Mouse (Mus musculus) cortical plate, adult 2 months (tissue): Measurements from ENCODE around the gene Fbxl17. TPM values are rescaled to one million over a fixed set of nuclear protein-coding genes. Genes with fewer than 3 reads are reported as not detected.

Experiments used
- H3K27ac ChIP-seq: fragments of 200-500 bp; 2 replicates; pipeline ENCODE4 v1.5.1; 2012; ENCODE audit warnings: low read length, control low read depth, inconsistent platforms; ENCODE audit not compliant: insufficient read depth
- H3K4me1 ChIP-seq: fragments of 200-500 bp; 2 replicates; pipeline ENCODE4 v1.6.1; 2011; ENCODE audit warnings: low read length; ENCODE audit not compliant: control insufficient read depth, insufficient read depth
- H3K4me3 ChIP-seq: fragments of 200-500 bp; 2 replicates; pipeline ENCODE4 v1.5.1; 2011; ENCODE audit warnings: mild to moderate bottlenecking, low read length, control low read depth; ENCODE audit not compliant: insufficient read depth
- CTCF ChIP-seq: fragments of 200-500 bp; IDR thresholded peaks from 2 replicates; pipeline ENCODE4 v1.5.1; 2011; ENCODE audit warnings: mild to moderate bottlenecking, control low read depth, low read length; ENCODE audit not compliant: insufficient read depth; ENCODE audit errors: extremely low read depth
- POLR2A ChIP-seq: fragments of 200-500 bp; IDR thresholded peaks from 2 replicates; pipeline ENCODE4 v1.6.1; 2011; ENCODE audit warnings: mild to moderate bottlenecking, low read length, control low read depth; ENCODE audit not compliant: insufficient read depth; ENCODE audit errors: extremely low read depth
- polyA plus RNA-seq: library from polyadenylated mRNA; depleted of rRNA; stranded (reverse); fragments of >200 nt; gene quantifications from 2 replicates; pipeline ENCODE4 v1.2.3, GENCODE M21; 2012

The Fbxl17 gene
- polyA plus RNA-seq, 1 experiment = 28.9 TPM

DNA sequence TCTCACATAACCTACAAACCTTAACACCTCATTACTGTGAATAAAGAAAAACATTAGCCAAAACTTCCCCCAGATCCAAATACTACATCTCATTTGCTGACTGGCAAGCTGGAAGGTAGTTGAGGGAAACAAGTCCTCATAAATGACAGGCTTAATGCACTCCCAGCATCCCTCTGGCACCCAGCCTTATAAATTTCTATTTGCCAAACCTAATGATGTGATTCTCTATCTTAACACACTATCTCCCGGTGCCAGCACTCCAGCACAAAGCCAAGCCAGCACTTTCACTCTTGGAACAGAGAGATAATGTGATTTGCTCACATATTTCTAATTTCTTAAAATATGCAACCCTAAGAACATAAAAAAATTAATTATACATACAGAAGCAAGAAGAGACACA is 34.6 kb downstream of the Fbxl17 start:
- no peaks in the 10 kb centered on the region for H3K4me1 ChIP-seq
- no peak overlapping the region for H3K4me3 ChIP-seq
- TF ChIP-seq POLR2A = no peak
- TF ChIP-seq CTCF = no peak
- H3K27ac ChIP-seq = no peak overlapping the region

DNA sequence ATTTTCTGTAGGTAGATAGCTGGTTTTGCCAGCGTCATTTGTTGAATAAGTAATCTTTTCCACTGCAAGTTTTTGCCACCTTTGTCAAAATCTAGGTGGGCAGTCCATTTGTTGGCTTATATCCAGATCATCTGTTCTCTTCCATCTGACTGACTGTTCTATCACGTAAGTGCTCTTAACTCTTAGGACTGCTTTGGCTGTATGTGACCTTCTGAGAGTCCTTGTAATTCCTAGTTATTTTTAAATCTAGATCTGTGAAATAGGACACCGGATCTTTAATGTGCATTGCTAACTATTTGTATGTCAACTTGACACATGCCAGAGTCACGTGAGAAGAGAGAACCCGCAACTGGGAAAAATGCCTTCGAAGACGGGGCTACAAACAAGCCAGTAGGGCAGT is 37.3 kb downstream of the Fbxl17 start:
- H3K4me1 ChIP-seq = no peaks in the 10 kb centered on the region
- no peak overlapping the region for H3K4me3 ChIP-seq
- H3K27ac ChIP-seq = no peak overlapping the region
- TF ChIP-seq POLR2A = no peak
- no peak for TF ChIP-seq CTCF

DNA sequence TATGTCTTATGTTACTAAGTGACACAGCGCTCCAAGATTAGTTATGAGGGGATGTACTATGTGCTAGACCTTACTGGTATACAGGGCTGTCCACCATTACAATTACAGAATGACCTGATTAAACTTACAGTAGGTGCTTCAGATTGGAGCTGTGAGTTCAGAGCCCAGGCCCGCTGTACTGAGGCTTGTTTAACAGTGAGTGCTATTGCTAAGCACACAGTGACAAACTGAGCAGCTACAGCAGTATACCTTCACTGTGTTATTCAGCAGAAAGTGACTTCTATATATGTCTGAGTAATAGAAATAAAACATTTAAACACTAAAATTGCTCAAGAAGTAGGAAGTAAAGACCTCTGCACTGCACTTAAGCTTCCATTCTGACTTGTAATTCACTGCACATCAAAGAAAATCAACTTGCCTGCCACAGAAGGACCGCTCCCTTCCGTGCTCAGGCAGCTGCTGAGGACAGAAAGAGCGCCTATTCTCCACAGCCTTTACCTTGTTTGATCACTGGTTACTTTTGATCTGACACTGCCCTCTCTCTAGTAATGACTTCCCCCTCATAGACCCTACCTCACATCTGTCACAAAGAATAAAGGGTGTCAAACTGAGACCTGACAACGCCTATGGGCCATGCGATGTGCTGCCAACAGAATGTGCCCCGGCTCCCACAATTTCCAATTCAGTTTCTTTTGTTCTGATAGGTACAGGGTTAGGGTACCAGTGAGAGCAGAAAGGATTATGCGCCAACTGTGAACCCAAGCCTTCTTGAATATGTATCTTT is 39.9 kb downstream of the Fbxl17 start:
- TF ChIP-seq POLR2A = no peak
- TF ChIP-seq CTCF = no peak
- Histone ChIP-seq H3K4me1 (no peaks in the 10 kb centered on the region), H3K4me3 (no peak overlapping the region), H3K27ac (no peak overlapping the region)

DNA sequence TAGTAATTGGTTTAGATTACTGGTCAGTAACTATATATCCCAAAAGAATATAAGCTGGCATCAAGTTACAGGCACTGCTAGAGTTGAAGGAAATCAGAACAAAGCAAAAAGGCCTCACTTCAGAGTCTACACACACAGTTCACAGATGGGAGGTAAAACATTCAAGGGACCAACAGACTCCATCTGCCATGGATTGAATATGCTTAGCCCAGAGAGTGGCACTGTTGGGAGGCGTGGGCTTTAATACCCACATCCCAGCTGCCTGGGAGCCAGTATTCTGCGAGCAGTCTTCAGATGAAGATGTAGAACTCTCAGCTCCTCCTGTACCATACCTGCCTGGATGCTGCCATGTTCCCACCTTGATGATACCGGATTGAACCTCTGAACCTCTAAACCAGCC is 41.8 kb downstream of the Fbxl17 start:
- no peak overlapping the region for H3K27ac ChIP-seq
- H3K4me1 ChIP-seq = no peaks in the 10 kb centered on the region; the same call in 1 of the 2 replicates
- TF ChIP-seq POLR2A = no peak
- TF ChIP-seq CTCF = no peak
- no peak overlapping the region for H3K4me3 ChIP-seq

- Histone ChIP-seq H3K4me3 (no peak overlapping the region), H3K4me1 (no peaks in the 10 kb centered on the region; the same call in 1 of the 2 replicates), H3K27ac (no peak overlapping the region)
- TF ChIP-seq CTCF (no peak), POLR2A (no peak)
Measured at GRCm38 (mm10) chr17:63451311-63452006, 48.4 kb downstream of the Fbxl17 start.

DNA sequence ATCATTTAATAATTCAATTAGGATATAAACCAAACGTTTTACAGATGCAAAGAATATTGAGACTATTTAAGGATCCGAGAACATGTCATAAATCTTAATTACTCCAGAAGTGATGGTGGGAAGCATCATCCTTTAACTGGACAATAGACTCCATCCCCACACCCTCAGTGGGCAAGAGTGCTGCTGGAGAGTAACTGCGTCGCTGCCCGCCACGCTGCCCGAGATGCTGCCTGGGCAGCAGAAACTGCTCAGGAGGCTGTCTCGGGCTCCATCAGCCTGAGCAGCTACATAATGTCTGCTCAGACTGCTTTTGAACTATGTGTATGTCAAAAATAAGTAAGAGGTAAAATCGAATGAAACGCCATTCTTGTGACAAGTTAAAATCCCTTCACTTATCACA is 52.1 kb downstream of the Fbxl17 start:
- Histone ChIP-seq H3K4me3 (no peak overlapping the region), H3K4me1 (no peaks in the 10 kb centered on the region), H3K27ac (no peak overlapping the region)
- TF ChIP-seq POLR2A = no peak
- no peak for TF ChIP-seq CTCF

GRCm38 (mm10) chr17:63446971-63447679 is 52.7 kb downstream of the Fbxl17 start:
- no peak overlapping the region for H3K27ac ChIP-seq

GRCm38 (mm10) chr17:63445212-63445611 is 54.6 kb downstream of the Fbxl17 start:
- Histone ChIP-seq H3K27ac (no peak overlapping the region), H3K4me1 (no peaks in the 10 kb centered on the region), H3K4me3 (no peak overlapping the region)
- TF ChIP-seq POLR2A = no peak

More at GRCm38 (mm10) chr17:63446971-63447679, 52.7 kb downstream of the Fbxl17 start:
- TF ChIP-seq CTCF (no peak), POLR2A (no peak)
- Histone ChIP-seq H3K4me3 (no peak overlapping the region), H3K4me1 (no peaks in the 10 kb centered on the region)

GRCm38 (mm10) chr17:63437424-63437823 is 62.4 kb downstream of the Fbxl17 start:
- TF ChIP-seq CTCF = no peak
- no peak for TF ChIP-seq POLR2A
- H3K4me3 ChIP-seq = no peak overlapping the region
- H3K27ac ChIP-seq = no peak overlapping the region
- no peaks in the 10 kb centered on the region; the same call in 1 of the 2 replicates for H3K4me1 ChIP-seq
